Mouse (Mus musculus) C2C12 (cell line): ENCODE results near the gene Syncrip. TPM values are rescaled to one million over a fixed set of nuclear protein-coding genes. Genes with fewer than 3 reads are reported as not detected.
"Not testable (repeated sequence)": the region's sequence is repeated elsewhere in the genome, so short reads cannot be mapped to it uniquely, and the experiment has no call there.

Experiments
- H3K27me3 ChIP-seq: one replicate; pipeline ENCODE4 v1.6.1; 2011; ENCODE audit not compliant: control insufficient read depth, insufficient read depth, insufficient read length
- H3K36me3 ChIP-seq: one replicate; pipeline ENCODE4 v1.6.1; 2011; ENCODE audit not compliant: control insufficient read depth, insufficient read depth
- H3K4me3 ChIP-seq: one replicate; pipeline ENCODE4 v1.5.1; 2011; ENCODE audit warnings: mild to moderate bottlenecking, control low read depth; ENCODE audit not compliant: poor library complexity, insufficient read depth, severe bottlenecking
- H3K79me2 ChIP-seq: one replicate; pipeline ENCODE4 v1.6.1; 2011; ENCODE audit not compliant: control insufficient read depth, insufficient read depth
- H3K79me3 ChIP-seq: one replicate; pipeline ENCODE4 v1.6.1; 2011; ENCODE audit warnings: low read depth, control low read depth
- H3ac ChIP-seq: one replicate; pipeline ENCODE3; 2011; ENCODE audit warnings: low read depth; ENCODE audit not compliant: control insufficient read depth, insufficient read length
- CEBPB ChIP-seq: IDR thresholded peaks from one replicate; pipeline ENCODE4 v1.6.1; 2011; ENCODE audit warnings: low read depth, mild to moderate bottlenecking, control low read depth, moderate library complexity
- CTCF ChIP-seq: IDR thresholded peaks from one replicate; pipeline ENCODE4 v1.5.1; 2011; ENCODE audit not compliant: control insufficient read depth, insufficient read depth, insufficient read length
- FOSL1 ChIP-seq: IDR thresholded peaks from one replicate; pipeline ENCODE4 v1.8.0; 2011; ENCODE audit warnings: mild to moderate bottlenecking, low read length; ENCODE audit not compliant: poor library complexity, insufficient read depth, severe bottlenecking
- MAX ChIP-seq: IDR thresholded peaks from one replicate; pipeline ENCODE4 v1.6.1; 2011; ENCODE audit warnings: mild to moderate bottlenecking, control low read depth
- MYOD1 ChIP-seq: IDR thresholded peaks from one replicate; pipeline ENCODE4 v1.6.1; 2011; ENCODE audit warnings: low read depth; ENCODE audit not compliant: control insufficient read depth, insufficient read length
- MYOG ChIP-seq: IDR thresholded peaks from one replicate; pipeline ENCODE4 v1.6.1; 2011; ENCODE audit not compliant: control insufficient read depth, insufficient read length; ENCODE audit errors: extremely low read depth
- USF1 ChIP-seq: IDR thresholded peaks from one replicate; pipeline ENCODE4 v1.6.1; 2011; ENCODE audit warnings: low read depth, mild to moderate bottlenecking, control low read depth, moderate library complexity
- polyA plus RNA-seq: library from polyadenylated mRNA; unstranded; fragments of >200 nt; fragmentation: generic; extraction: Trizol; gene quantifications from one replicate; pipeline ENCODE4 v1.2.1, GENCODE M21; 2012; ENCODE audit warnings: missing spikeins

Syncrip gene
- polyA plus RNA-seq, 1 experiment = 66.9 TPM

DNA sequence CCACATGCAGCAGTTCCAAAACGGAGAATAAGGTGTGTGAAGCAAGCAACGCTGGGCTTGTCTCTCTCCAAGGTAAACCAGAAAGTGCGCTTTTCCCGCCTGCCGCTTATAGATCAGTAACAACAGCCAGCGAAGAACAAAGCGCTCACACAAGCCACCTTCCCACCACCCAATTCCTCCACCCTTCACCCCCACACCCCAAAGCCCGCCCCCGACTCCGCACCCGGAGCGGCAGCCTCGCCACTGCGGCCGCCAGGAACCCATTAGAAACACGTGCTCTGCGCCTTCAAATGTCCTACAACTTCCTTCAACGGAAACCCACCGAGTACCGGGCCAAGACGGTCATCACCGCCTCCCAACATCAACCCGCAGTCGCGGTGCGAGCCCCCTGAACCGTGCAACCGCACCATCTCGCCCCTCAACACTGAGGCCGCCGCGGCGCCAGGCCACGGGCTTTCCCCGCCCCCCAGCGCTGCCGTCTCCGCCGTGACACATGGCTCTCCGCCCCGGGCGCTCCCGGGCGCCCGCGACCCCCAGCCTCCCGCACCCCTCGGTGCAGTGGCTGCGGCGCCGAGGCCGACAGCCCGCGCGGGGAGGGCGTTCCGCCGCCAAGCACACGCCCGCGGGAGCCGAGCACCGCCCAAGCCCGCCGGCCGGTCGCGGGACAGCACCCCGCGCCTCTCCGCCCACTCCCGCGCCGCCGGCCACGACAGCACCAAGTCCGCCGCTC, 1.1 kb downstream of the Syncrip start:
- Histone ChIP-seq H3K79me3 (peaks cover 50% of the 10 kb centered on the region), H3K4me3 (peak overlapping the region; percentile 91), H3ac (peak overlapping the region; percentile 97), H3K36me3 (peaks cover 32% of the 10 kb centered on the region), H3K27me3 (no peaks in the 10 kb centered on the region), H3K79me2 (peaks cover 57% of the 10 kb centered on the region)
- TF ChIP-seq MAX = no peak
- TF ChIP-seq MYOG = no peak
- no peak for TF ChIP-seq USF1
- TF ChIP-seq MYOD1 = no peak

DNA sequence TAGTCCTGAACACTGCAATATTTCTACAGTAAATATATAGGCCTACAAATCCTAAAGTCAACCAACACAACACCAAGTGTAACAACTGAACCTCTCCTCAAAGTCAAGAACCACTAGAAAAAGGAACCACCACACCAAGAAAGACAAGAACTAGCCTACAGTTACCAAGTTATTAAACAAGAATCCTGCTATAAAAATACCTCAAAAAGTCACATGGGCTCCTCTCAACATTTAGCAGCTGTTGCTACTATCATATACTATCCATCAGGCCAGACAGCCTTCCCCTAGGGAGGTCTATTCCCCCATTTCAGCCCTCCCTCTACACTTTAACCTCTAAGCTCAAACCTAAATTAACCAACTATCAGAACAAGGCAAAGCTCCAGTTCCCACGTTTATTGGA, 2.3 kb downstream of the Syncrip start:
- Histone ChIP-seq H3K4me3 (peak overlapping the region; percentile 91), H3K27me3 (no peaks in the 10 kb centered on the region), H3K79me2 (peaks cover 68% of the 10 kb centered on the region), H3K36me3 (peaks cover 42% of the 10 kb centered on the region), H3K79me3 (peaks cover 58% of the 10 kb centered on the region), H3ac (no peak overlapping the region)
- TF ChIP-seq USF1 (peak; percentile 80), CTCF (no peak), MYOD1 (peak; percentile 44), FOSL1 (no peak), MAX (no peak), MYOG (no peak), CEBPB (no peak)

DNA sequence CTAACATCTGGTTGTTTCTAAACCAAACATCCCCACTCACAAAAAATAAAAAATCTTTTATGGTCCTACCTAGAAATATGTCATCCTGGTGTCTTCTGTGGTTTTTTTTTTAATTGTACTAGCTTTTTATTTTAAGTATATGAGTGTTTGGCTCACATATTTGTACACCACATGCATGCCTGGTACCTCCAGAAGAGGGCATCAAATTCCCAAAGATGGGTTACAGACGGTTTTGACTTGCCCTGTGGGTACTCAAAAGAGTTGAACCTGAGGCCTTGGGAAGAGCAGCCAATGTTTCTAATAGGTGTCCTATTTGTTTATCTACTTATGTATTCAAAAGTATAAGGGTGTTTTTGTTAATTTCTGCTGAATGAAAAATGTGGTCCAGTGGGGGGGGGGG, 6.2 kb downstream of the Syncrip start:
- TF ChIP-seq FOSL1 (no peak), MAX (no peak), CTCF (no peak), MYOG (no peak), USF1 (no peak), CEBPB (no peak), MYOD1 (no peak)
- Histone ChIP-seq H3K36me3 (peaks cover 82% of the 10 kb centered on the region), H3K79me3 (peaks cover 86% of the 10 kb centered on the region)

DNA sequence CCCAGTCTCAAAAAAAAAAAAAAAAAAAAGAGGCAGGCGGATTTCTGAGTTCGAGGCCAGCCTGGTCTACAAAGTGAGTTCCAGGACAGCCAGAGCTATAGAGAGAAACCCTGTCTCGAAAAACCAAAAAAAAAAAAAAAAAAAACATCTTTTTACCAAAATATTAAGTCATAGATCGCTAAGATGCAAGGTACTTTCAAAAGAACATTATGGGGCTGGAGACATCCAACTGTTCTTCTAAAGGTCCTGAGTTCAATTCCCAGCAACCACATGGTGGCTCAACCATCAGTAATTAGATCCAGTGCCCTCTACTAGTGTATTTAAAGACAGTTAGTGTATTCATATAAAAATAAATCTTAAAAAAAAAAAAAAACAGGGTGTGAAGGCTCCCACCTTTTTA, 21.4 kb downstream of the Syncrip start:
- H3K79me2 ChIP-seq = peaks cover 92% of the 10 kb centered on the region
- peaks cover 98% of the 10 kb centered on the region for H3K36me3 ChIP-seq
- H3K27me3 ChIP-seq, H3K4me3 ChIP-seq, H3ac ChIP-seq: not testable (repeated sequence)
- peaks cover 38% of the 10 kb centered on the region for H3K79me3 ChIP-seq

More for the DNA sequence above, 6.2 kb downstream of the Syncrip start:
- no peak overlapping the region for H3ac ChIP-seq
- no peak overlapping the region for H3K4me3 ChIP-seq
- H3K27me3 ChIP-seq = no peaks in the 10 kb centered on the region
- H3K79me2 ChIP-seq = peaks cover 100% of the 10 kb centered on the region

DNA sequence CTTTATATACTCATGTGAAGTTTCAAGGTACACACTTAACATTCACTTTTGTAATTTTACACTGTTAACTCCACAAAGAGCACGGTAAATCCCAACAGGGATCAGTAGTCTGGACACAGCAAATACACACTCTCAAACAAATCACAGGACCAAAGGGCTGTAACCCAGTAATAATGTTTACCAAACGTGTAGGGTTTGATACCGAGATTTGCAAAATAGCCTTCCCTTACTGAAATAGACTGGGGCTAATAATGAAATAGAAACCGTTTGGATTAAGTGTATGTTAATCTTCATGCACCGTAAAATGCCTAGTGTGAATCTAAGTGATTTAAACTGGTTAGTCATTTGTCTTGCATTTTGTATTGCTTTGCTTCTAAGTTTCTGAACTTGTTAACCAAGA, 42.4 kb downstream of the Syncrip start:
- Histone ChIP-seq H3K79me3 (peaks cover 7% of the 10 kb centered on the region), H3K27me3 (no peaks in the 10 kb centered on the region), H3ac (no peak overlapping the region), H3K79me2 (peaks cover 25% of the 10 kb centered on the region), H3K4me3 (no peak overlapping the region), H3K36me3 (no peaks in the 10 kb centered on the region)
- TF ChIP-seq MYOD1 (no peak), FOSL1 (no peak), MYOG (no peak), CTCF (no peak), USF1 (no peak), MAX (no peak), CEBPB (no peak)

DNA sequence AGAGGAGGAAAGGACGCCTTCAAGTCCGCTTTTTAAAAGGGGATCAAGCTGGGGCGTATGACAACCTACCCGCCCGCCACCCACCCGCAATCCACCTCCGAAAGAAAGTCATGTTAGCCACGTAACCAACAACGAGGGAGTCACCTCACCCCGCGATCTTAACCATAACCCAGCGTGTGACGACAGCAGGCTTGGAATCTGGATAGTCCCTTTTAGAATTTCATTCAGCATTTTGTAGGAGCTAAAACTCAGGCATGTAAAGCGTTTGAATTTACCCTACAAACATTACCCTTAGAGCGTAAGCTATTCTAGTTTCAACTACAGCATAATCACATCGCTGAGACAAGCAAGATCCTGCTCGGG, 43.2 kb downstream of the Syncrip start:
- Histone ChIP-seq H3K79me3 (peaks cover 7% of the 10 kb centered on the region), H3ac (peak overlapping the region; percentile 55), H3K79me2 (peaks cover 25% of the 10 kb centered on the region), H3K36me3 (no peaks in the 10 kb centered on the region), H3K27me3 (no peaks in the 10 kb centered on the region), H3K4me3 (peak overlapping the region; percentile 63)
- no peak for TF ChIP-seq MYOD1
- TF ChIP-seq MYOG = no peak
- TF ChIP-seq MAX = no peak
- no peak for TF ChIP-seq CTCF
- no peak for TF ChIP-seq USF1
- TF ChIP-seq CEBPB = no peak
- no peak for TF ChIP-seq FOSL1
